Mouse (Mus musculus): ENCODE results near the gene Gpank1. TPM values are rescaled to one million over a fixed set of nuclear protein-coding genes. Genes with fewer than 3 reads are reported as not detected.

Gpank1 gene
- total RNA-seq (2021): 1 to 10 TPM; 8.0 to 9.6 TPM

GRCm38 (mm10) chr17:35121143-35121799 is at the start of gene Gpank1:
TSS of gene Gpank1 (plus strand) at chr17:35121455.
- intact Hi-C loops (cut with DNase I): loop anchor here (5.0 kb wide), 1 partner anchor 99 kb away; no protein-coding TSS in a partner anchor

GRCm38 (mm10) chr17:35074097-35074496 is 47.2 kb upstream of the Gpank1 start:
- intact Hi-C loops (cut with DNase I): no loop called here
- DNase-seq: no peak

More at GRCm38 (mm10) chr17:35121143-35121799, at the start of gene Gpank1:
- peak; percentile 97 for DNase-seq

GRCm38 (mm10) chr17:35076507-35077176 is 44.6 kb upstream of the Gpank1 start, which contains the start of gene Ly6g6e:
TSS of gene Ly6g6e (plus strand) at chr17:35076902.
- intact Hi-C loops (cut with DNase I): no loop called here
- no peak for DNase-seq

GRCm38 (mm10) chr17:35077285-35077684 is 44.0 kb upstream of the Gpank1 start:
- intact Hi-C loops (cut with DNase I): no loop called here

GRCm38 (mm10) chr17:35077786-35078233 is 43.4 kb upstream of the Gpank1 start, which contains the start of gene Ly6g6d:
TSS of gene Ly6g6d (minus strand) at chr17:35078065.
- DNase-seq: peak; percentile 55 to 67
- intact Hi-C loops (cut with DNase I): loop anchor here (1.0 kb wide), 1 partner anchor 57 kb away; no protein-coding TSS in a partner anchor

More at GRCm38 (mm10) chr17:35077285-35077684, 44.0 kb upstream of the Gpank1 start:
- DNase-seq: no peak

GRCm38 (mm10) chr17:35079778-35080177 is 41.5 kb upstream of the Gpank1 start:
- DNase-seq: peak in 1 of 2 experiments; percentile 20
- intact Hi-C loops (cut with DNase I): no loop called here

- intact Hi-C loops (cut with DNase I): no loop called here
- DNase-seq: no peak
These were observed 41.0 kb upstream of the Gpank1 start for GRCm38 (mm10) chr17:35080248-35080647.

GRCm38 (mm10) chr17:35080710-35081109 is 40.5 kb upstream of the Gpank1 start:
- no peak for DNase-seq
- intact Hi-C loops (cut with DNase I): no loop called here

- DNase-seq: no peak
- intact Hi-C loops (cut with DNase I): no loop called here
These were observed 38.2 kb upstream of the Gpank1 start for GRCm38 (mm10) chr17:35082841-35083576.

- no peak for DNase-seq
- intact Hi-C loops (cut with DNase I): no loop called here
These were observed 37.2 kb upstream of the Gpank1 start for GRCm38 (mm10) chr17:35083929-35084497.

GRCm38 (mm10) chr17:35085208-35085865 is 35.9 kb upstream of the Gpank1 start, which contains the start of gene Ly6g6f:
TSS of gene Ly6g6f (minus strand) at chr17:35085610.
- intact Hi-C loops (cut with DNase I): no loop called here
- DNase-seq: no peak

GRCm38 (mm10) chr17:35088151-35088550 is 33.1 kb upstream of the Gpank1 start:
- intact Hi-C loops (cut with DNase I): loop anchor here (2.0 kb wide), 1 partner anchor 67 kb away; no protein-coding TSS in a partner anchor
- DNase-seq: no peak

- peak; percentile 90 to 98 for DNase-seq
- intact Hi-C loops (cut with DNase I): loop anchor here (2.0 kb wide), 1 partner anchor 68 kb away; no protein-coding TSS in a partner anchor
These were observed 32.2 kb upstream of the Gpank1 start, which contains the start of gene Abhd16a for GRCm38 (mm10) chr17:35088825-35089644. TSS of gene Abhd16a (plus strand) at chr17:35089263.

GRCm38 (mm10) chr17:35090166-35090932 is 30.9 kb upstream of the Gpank1 start:
- intact Hi-C loops (cut with DNase I): no loop called here
- DNase-seq: peak in 1 of 2 experiments; percentile 43

- DNase-seq: no peak
These were observed 28.7 kb upstream of the Gpank1 start for GRCm38 (mm10) chr17:35092403-35093198.

GRCm38 (mm10) chr17:35094475-35095365 is 26.5 kb upstream of the Gpank1 start:
- no peak for DNase-seq
- intact Hi-C loops (cut with DNase I): no loop called here

More at GRCm38 (mm10) chr17:35092403-35093198, 28.7 kb upstream of the Gpank1 start:
- intact Hi-C loops (cut with DNase I): no loop called here

Data from heart, postnatal 36 days (tissue).